ENCODE assay signal across 8 mouse cellular contexts in genomic region chr16:38087645-38088125, GRCm38 (mm10). TPM values are rescaled to one million over a fixed set of nuclear protein-coding genes. Genes with fewer than 3 reads are reported as not detected.
A peak's percentile ranks its signal among the peaks of the same experiment; 100 is the strongest.
DNase-seq lines count a peak whose midpoint lies in the region; ATAC-seq and TF ChIP-seq lines count a peak whose summit lies in the region.

No protein-coding gene starts in this region.

- 2% methylated on average over 11 of the region's 11 CpGs for WGBS in kidney, postnatal 0 days
- 1% methylated on average over 11 of the region's 11 CpGs for WGBS in forebrain, embryonic 16.5 days
- WGBS in macrophage (ENCODE audit: missing documents): 24% methylated on average over 11 of the region's 11 CpGs

- H3K9ac ChIP-seq in kidney, postnatal 0 days (ENCODE audit: low read depth, low read length): peak overlapping the region; percentile 86
- peak overlapping the region; percentile 94 for H3K9ac ChIP-seq in forebrain, embryonic 16.5 days (replicated peaks; ENCODE audit: low read depth, low read length)

- H3K27me3 ChIP-seq in kidney, postnatal 0 days (ENCODE audit: insufficient read depth, low read length): no peaks in the 10 kb centered on the region
- no peaks in the 10 kb centered on the region for H3K27me3 ChIP-seq in forebrain, embryonic 16.5 days (replicated peaks; ENCODE audit: control insufficient read depth, insufficient read depth, low read length)

- no peak for TF ChIP-seq CTCF in kidney, postnatal 0 days (IDR thresholded peaks at IDR 0.05; ENCODE audit: low read depth)

- peak overlapping the region; percentile 100 for H3K27ac ChIP-seq in kidney, postnatal 0 days
- peak overlapping the region; percentile 100 for H3K27ac ChIP-seq in forebrain, embryonic 16.5 days (ENCODE audit: low read length)
- H3K27ac ChIP-seq in macrophage: peak overlapping the region; percentile 93

- no peak for ATAC-seq in kidney, postnatal 0 days (replicated peaks; ENCODE audit: low FRiP score, low read depth)
- ATAC-seq in forebrain, embryonic 16.5 days: no peak

- H3K36me3 ChIP-seq in kidney, postnatal 0 days (ENCODE audit: insufficient read depth, low read length): no peaks in the 10 kb centered on the region
- H3K36me3 ChIP-seq in forebrain, embryonic 16.5 days (ENCODE audit: control insufficient read depth, insufficient read depth): no peaks in the 10 kb centered on the region
- no peaks in the 10 kb centered on the region for H3K36me3 ChIP-seq in macrophage (ENCODE audit: inconsistent target)

- peaks cover 28% of the 10 kb centered on the region for H3K79me2 ChIP-seq in macrophage (ENCODE audit: inconsistent target)

- H3K4me2 ChIP-seq in kidney, postnatal 0 days (ENCODE audit: low read length): peak overlapping the region; percentile 78
- H3K4me2 ChIP-seq in forebrain, embryonic 16.5 days (ENCODE audit: low read length): peak overlapping the region; percentile 58

- H3K9me3 ChIP-seq in kidney, postnatal 0 days (replicated peaks; ENCODE audit: low read length): no peaks in the 10 kb centered on the region
- H3K9me3 ChIP-seq in forebrain, embryonic 16.5 days (ENCODE audit: control insufficient read depth, low read length): no peaks in the 10 kb centered on the region

- H3K4me1 ChIP-seq in kidney, postnatal 0 days (replicated peaks; ENCODE audit: insufficient read depth, low read length): 0 out of 2 replicates have a peak, but pooled peaks cover 5% of the 10 kb centered on the region
- H3K4me1 ChIP-seq in forebrain, embryonic 16.5 days (replicated peaks; ENCODE audit: control insufficient read depth, insufficient read depth, low read length): peaks cover 12% of the 10 kb centered on the region

- H3K4me3 ChIP-seq in kidney, postnatal 0 days (replicated peaks; ENCODE audit: low read depth, low read length): peak overlapping the region; percentile 56
- peak overlapping the region; percentile 67 for H3K4me3 ChIP-seq in forebrain, embryonic 16.5 days (replicated peaks; ENCODE audit: low read length)
- H3K4me3 ChIP-seq in macrophage (ENCODE audit: inconsistent target): peak overlapping the region; percentile 56

- DNase-seq in kidney, postnatal 0 days (ENCODE audit: low spot score): peak; percentile 70
- DNase-seq in kidney, postnatal 25 days: no peak
- DNase-seq in R1 (ENCODE audit: low read depth, low spot score): peak; percentile 32
- no peak for DNase-seq in urinary bladder, postnatal 36 days (ENCODE audit: low spot score in 2 of 2)
- no peak for DNase-seq in adrenal gland, adult (ENCODE audit: inconsistent age in 2 of 2, low spot score in 1 of 2)
- DNase-seq in adrenal gland, postnatal 25 days: no peak

RNA-seq across cellular contexts. Expression of gene Gsk3b, which starts 1.1 kb away (rescaled TPM):
- 43.8 and 48.7 TPM in 2 replicates for polyA plus RNA-seq in kidney, postnatal 0 days (2015; fragmentation: Nextera tagmentation; extraction: Ambion mirVana)
- 155 and 159 TPM in 2 replicates for polyA plus RNA-seq in forebrain, embryonic 16.5 days (2015; fragmentation: Nextera tagmentation; extraction: Ambion mirVana)
- total RNA-seq in macrophage (2018; cell fraction: chromatin; rRNA removed): 100 to 1,000 TPM in 23 of 26 experiments, 10 to 100 TPM in 3; 89.0 to 203 (median 163) TPM
- total RNA-seq in macrophage (2018; cell fraction: cytosol; rRNA removed): 10 to 100 TPM; 60.3 to 87.0 (median 71.8) TPM
- total RNA-seq in macrophage (2018; cell fraction: nucleus; rRNA removed): 100 to 1,000 TPM in 15 of 26 experiments, 10 to 100 TPM in 11; 77.4 to 155 (median 101) TPM
- 31.4 to 45.3 TPM (median 38.2 TPM) in 3 replicates for polyA plus RNA-seq in macrophage (2018)
- total RNA-seq in adrenal gland, postnatal 25 days (2021): 77.8 and 81.7 TPM in 2 replicates

Comparison
In these comparisons a context has a peak if more than half of its experiments do, and no peak if none do; other contexts are left out.
1. DNase-seq: peak in kidney, postnatal 0 days (single experiment) and R1 (single experiment); none in kidney, postnatal 25 days (0 of 2), urinary bladder, postnatal 36 days (0 of 2), adrenal gland, adult (0 of 2) and adrenal gland, postnatal 25 days (single experiment).
2. Peak in every context shown above with its lines, with median percentiles within 50 percentile points of each other: H3K27ac ChIP-seq and H3K4me3 ChIP-seq.